Mouse (Mus musculus) liver, adult 2 months (tissue): ENCODE results near the gene Ttc12. TPM values are rescaled to one million over a fixed set of nuclear protein-coding genes. Genes with fewer than 3 reads are reported as not detected.

Experiments
- DNase-seq: peaks from one replicate; pipeline ENCODE4 v3.0.0-alpha.2; 2011; ENCODE audit warnings: low read depth, low spot score; ENCODE audit errors: extremely low read depth
- H3K27ac ChIP-seq: fragments of 200-500 bp; replicated peaks from 2 replicates; pipeline ENCODE4 v1.5.1; 2012; ENCODE audit warnings: low read depth, mild to moderate bottlenecking, control low read depth, inconsistent platforms, low read length; ENCODE audit not compliant: insufficient read depth
- H3K27me3 ChIP-seq: fragments of 200-500 bp; 2 replicates; pipeline ENCODE4 v1.6.1; 2012; ENCODE audit warnings: mild to moderate bottlenecking, moderate library complexity, low read length, inconsistent platforms; ENCODE audit not compliant: control insufficient read depth, insufficient read depth
- H3K36me3 ChIP-seq: fragments of 200-500 bp; 2 replicates; pipeline ENCODE4 v1.6.1; 2012; ENCODE audit warnings: low read length, inconsistent platforms; ENCODE audit not compliant: control insufficient read depth, insufficient read depth
- H3K4me1 ChIP-seq: fragments of 200-500 bp; 2 replicates; pipeline ENCODE4 v1.6.1; 2011; ENCODE audit warnings: low read length; ENCODE audit not compliant: control insufficient read depth, insufficient read depth
- H3K4me3 ChIP-seq: fragments of 200-500 bp; 2 replicates; pipeline ENCODE4 v1.5.1; 2011; ENCODE audit warnings: low read depth, mild to moderate bottlenecking, control low read depth, low read length, moderate library complexity; ENCODE audit not compliant: insufficient read depth
- H3K79me2 ChIP-seq: fragments of 200-500 bp; 2 replicates; pipeline ENCODE4 v1.6.1; 2012; ENCODE audit warnings: inconsistent platforms, mild to moderate bottlenecking, low read length, moderate library complexity; ENCODE audit not compliant: control insufficient read depth, insufficient read depth
- H3K9ac ChIP-seq: fragments of 200-500 bp; 2 replicates; pipeline ENCODE4 v1.6.1; 2012; ENCODE audit warnings: low read depth, mild to moderate bottlenecking, control low read depth, inconsistent platforms, low read length
- CTCF ChIP-seq: fragments of 200-500 bp; IDR thresholded peaks from 2 replicates; pipeline ENCODE4 v1.5.1; 2011; ENCODE audit warnings: low read depth, low read length, control low read depth
- POLR2A ChIP-seq: fragments of 200-500 bp; IDR thresholded peaks from 2 replicates; pipeline ENCODE4 v1.6.1; 2011; ENCODE audit warnings: low read length, control low read depth; ENCODE audit not compliant: insufficient read depth; ENCODE audit errors: extremely low read depth
- WGBS: fragments of 180-500 bp; shearing (Covaris S2); methylation state at CpG from one replicate; pipeline ENCODE4 v1.1.7; 2018; 5-methylcytosine and 5-hydroxymethylcytosine counted together
- polyA plus RNA-seq: library from polyadenylated mRNA; depleted of rRNA; stranded (reverse); fragments of >200 nt; gene quantifications from 2 replicates; pipeline ENCODE4 v1.2.3, GENCODE M21; 2012
- total RNA-seq: library from RNA; depleted of rRNA; stranded (reverse); fragments of >200 nt; gene quantifications from 2 replicates; pipeline ENCODE4 v1.2.3, GENCODE M21; 2014

Gene Ttc12
- total and polyA plus RNA-seq, 2 experiments: 0.17 to 0.28 TPM

DNA sequence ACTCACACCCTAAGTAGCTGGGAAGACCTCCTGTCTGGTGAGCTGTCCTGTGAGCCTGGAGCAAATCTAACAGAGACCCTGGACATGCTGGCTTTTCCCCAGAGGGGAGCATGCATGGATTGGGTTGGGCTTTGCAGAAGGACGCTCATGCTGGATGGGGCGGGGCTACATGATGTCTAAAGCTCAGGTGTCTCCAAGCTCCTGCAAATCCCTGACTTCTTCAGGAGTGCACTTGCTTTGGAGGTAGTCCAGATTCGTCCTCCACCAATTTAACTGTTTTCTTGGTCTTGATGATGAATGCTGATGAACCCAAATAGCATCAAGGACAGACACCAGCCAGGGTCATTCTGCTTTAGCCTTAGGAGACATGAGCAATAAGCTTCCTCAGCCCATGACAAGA is 35.5 kb downstream of the Ttc12 start:
- Histone ChIP-seq H3K9ac (no peak overlapping the region), H3K4me3 (no peak overlapping the region), H3K79me2 (no peaks in the 10 kb centered on the region), H3K27me3 (peaks cover 7% of the 10 kb centered on the region; the same call in 1 of the 2 replicates), H3K4me1 (no peaks in the 10 kb centered on the region), H3K36me3 (no peaks in the 10 kb centered on the region), H3K27ac (no peak overlapping the region)
- TF ChIP-seq POLR2A (no peak), CTCF (no peak)
- DNase-seq: no peak
- 75% methylated on average over 3 of the region's 3 CpGs for WGBS

DNA sequence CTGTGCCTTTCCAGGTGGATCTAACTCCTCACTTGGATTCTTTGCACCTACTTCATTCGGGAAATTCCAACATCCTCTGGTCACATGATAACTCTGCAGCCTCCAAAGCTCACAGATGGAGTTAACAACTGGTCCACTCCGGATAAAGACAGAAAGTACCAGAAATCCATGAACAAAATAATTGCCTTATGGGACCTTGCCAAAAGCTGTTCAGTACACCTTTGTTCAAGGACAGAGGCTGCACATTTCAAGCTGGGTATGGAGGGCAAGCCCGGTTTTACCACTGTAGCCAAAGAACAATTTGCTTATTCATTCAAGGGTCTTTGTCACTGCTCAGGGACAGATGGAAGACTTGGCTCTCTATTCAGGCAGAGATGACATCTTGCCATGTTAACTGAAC is 43.4 kb downstream of the Ttc12 start:
- no peak overlapping the region for H3K4me3 ChIP-seq
- no peak overlapping the region for H3K27ac ChIP-seq
- TF ChIP-seq CTCF (no peak), POLR2A (no peak)
- 74% methylated on average over 3 of the region's 3 CpGs for WGBS
- H3K4me1 ChIP-seq: no peaks in the 10 kb centered on the region
- H3K36me3 ChIP-seq: no peaks in the 10 kb centered on the region
- H3K27me3 ChIP-seq: no peaks in the 10 kb centered on the region
- no peak for DNase-seq
- H3K9ac ChIP-seq: no peak overlapping the region
- no peaks in the 10 kb centered on the region for H3K79me2 ChIP-seq

DNA sequence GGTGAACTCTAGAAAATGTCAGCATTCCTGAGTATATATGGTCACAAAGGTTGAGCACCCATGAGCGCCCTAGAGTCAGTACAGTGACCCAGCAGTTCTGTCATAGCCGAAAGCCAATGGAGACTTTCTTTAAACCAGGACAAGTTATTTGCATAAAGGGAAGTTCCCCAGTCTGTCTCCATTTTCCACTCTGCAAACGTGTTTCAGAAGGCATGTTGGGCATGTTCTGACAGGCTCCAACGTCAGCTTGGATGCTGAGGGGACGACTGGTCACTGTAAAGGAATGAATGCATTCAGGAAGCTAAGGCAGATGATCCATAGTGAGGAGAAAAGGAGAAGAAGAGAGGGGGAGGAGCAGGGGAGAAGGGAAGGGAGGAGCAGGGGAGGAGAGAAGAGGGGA is 58.5 kb downstream of the Ttc12 start:
- WGBS: 62% methylated on average over 5 of the region's 5 CpGs
- H3K27ac ChIP-seq: no peak overlapping the region
- no peak for TF ChIP-seq CTCF
- no peak for TF ChIP-seq POLR2A
- no peaks in the 10 kb centered on the region for H3K27me3 ChIP-seq
- H3K79me2 ChIP-seq: no peaks in the 10 kb centered on the region
- no peak overlapping the region for H3K9ac ChIP-seq
- H3K4me3 ChIP-seq: no peak overlapping the region
- no peaks in the 10 kb centered on the region for H3K36me3 ChIP-seq
- H3K4me1 ChIP-seq: no peaks in the 10 kb centered on the region
- DNase-seq: no peak

DNA sequence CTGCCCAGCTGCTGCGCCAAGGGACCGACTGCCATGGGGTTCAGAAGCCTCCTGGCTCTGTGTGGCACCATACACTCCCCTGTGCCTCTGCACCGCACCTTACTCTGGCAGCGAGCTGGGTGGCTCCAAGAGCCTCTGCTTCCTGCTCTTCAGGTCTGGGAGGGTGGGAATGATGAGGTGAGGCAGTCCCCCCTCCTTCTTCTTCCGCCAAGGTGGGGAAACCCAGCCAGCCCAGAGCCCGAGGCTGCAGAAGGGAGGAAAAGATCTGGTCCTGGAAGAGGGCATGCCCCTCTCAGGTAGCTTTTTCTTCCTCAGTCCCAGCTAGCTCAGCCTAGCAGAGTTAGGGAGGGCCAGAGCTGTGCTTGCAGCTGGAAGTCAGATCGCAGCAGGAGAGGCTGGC is 59.1 kb downstream of the Ttc12 start, which contains the start of gene Ankk1:
Gene Ankk1, minus strand, starts transcription at position 101 of the 400 bp plus-strand sequence.
- TF ChIP-seq POLR2A (no peak), CTCF (no peak)
- WGBS: 78% methylated on average over 7 of the region's 7 CpGs
- DNase-seq: no peak
- no peaks in the 10 kb centered on the region for H3K27me3 ChIP-seq
- no peaks in the 10 kb centered on the region for H3K4me1 ChIP-seq
- no peaks in the 10 kb centered on the region for H3K36me3 ChIP-seq
- H3K4me3 ChIP-seq: no peak within 1 kb of the TSS
- no peak within 1 kb of the TSS for H3K9ac ChIP-seq
- no peak within 1 kb of the TSS for H3K27ac ChIP-seq
- H3K79me2 ChIP-seq: no peaks in the 10 kb centered on the region

DNA sequence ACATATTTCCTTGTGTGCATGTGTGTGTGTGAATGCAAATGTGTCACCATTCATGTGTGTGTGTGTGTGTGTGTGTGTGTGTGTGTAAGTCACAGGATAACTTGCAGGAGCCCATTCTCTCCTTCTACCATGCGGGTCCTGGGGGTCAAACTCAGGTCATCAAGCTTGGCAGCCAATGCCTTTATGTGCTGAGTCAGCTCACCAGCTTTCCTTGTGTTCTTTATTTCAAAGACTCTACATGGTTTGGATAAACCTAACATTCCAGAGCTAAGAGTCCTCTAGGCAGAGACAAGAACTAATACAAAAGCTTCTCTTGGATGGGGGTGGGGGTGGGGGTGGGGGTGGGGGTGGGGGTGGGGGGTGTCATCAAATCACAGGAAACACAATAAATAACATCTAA is 60.4 kb downstream of the Ttc12 start:
- Histone ChIP-seq H3K36me3 (no peaks in the 10 kb centered on the region), H3K4me3 (no peak overlapping the region), H3K79me2 (no peaks in the 10 kb centered on the region), H3K4me1 (no peaks in the 10 kb centered on the region), H3K27ac (no peak overlapping the region), H3K27me3 (no peaks in the 10 kb centered on the region), H3K9ac (no peak overlapping the region)
- DNase-seq: no peak
- TF ChIP-seq POLR2A: no peak
- TF ChIP-seq CTCF: no peak
- WGBS: 36% methylated on average over 1 of the region's 1 CpGs

DNA sequence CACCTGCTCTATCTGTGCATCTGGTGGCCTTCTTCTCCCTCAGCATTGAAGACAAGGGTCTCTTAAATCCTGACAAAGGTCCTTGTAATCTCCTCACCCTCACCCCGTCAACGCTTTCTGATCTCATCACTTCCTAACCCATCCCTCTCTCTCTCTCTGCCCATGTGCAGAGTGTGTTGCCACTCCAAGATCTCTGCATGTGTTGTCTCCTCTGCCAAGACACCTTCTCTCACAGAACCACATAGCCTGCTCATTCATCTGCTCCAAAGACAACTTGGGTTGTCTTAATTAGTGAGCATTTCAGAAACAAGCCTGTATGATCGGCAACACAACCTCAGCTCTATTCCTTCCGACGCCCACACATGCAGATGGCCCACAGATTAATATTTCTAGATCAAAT is 62.2 kb downstream of the Ttc12 start:
- Histone ChIP-seq H3K27me3 (no peaks in the 10 kb centered on the region), H3K9ac (no peak overlapping the region), H3K27ac (no peak overlapping the region), H3K4me3 (no peak overlapping the region), H3K36me3 (no peaks in the 10 kb centered on the region), H3K4me1 (no peaks in the 10 kb centered on the region), H3K79me2 (no peaks in the 10 kb centered on the region)
- no peak for DNase-seq
- WGBS: 94% methylated on average over 5 of the region's 5 CpGs
- no peak for TF ChIP-seq CTCF
